Mouse (Mus musculus) neural tube, embryonic 14.5 days (tissue): ENCODE measurements around the gene Iqcn. TPM values are rescaled to one million over a fixed set of nuclear protein-coding genes. Genes with fewer than 3 reads are reported as not detected.

Experiments used
- ATAC-seq: fragments of 200-750 bp; cut with Nextera tagmentation; 2 replicates; pipeline ENCODE4 v1.8.0; 2017; ENCODE audit warnings: low read depth, mild to moderate bottlenecking, moderate TSS enrichment, moderate library complexity
- H3K27ac ChIP-seq: fragments of 300-500 bp; sonication (generic); 2 replicates; pipeline ENCODE4 v1.5.1; 2014; ENCODE audit warnings: low read depth, mild to moderate bottlenecking, control low read depth, low read length, moderate library complexity, mixed read lengths
- H3K27me3 ChIP-seq: fragments of 300-500 bp; sonication (generic); 2 replicates; pipeline ENCODE4 v1.6.1; 2014; ENCODE audit warnings: low read length; ENCODE audit not compliant: control insufficient read depth, insufficient read depth
- H3K36me3 ChIP-seq: fragments of 300-500 bp; sonication (generic); 2 replicates; pipeline ENCODE4 v1.6.1; 2014; ENCODE audit warnings: low read length, mixed read lengths; ENCODE audit not compliant: control insufficient read depth, insufficient read depth
- H3K4me1 ChIP-seq: fragments of 300-500 bp; sonication (generic); 2 replicates; pipeline ENCODE4 v1.6.1; 2014; ENCODE audit warnings: low read length; ENCODE audit not compliant: control insufficient read depth, insufficient read depth
- H3K4me2 ChIP-seq: fragments of 300-500 bp; sonication (generic); 2 replicates; pipeline ENCODE4 v1.6.1; 2014; ENCODE audit warnings: mild to moderate bottlenecking, low read depth, low read length, control low read depth
- H3K4me3 ChIP-seq: fragments of 300-500 bp; sonication (generic); 2 replicates; pipeline ENCODE4 v1.5.1; 2014; ENCODE audit warnings: low read depth, low read length, control low read depth, mixed read lengths
- H3K9ac ChIP-seq: fragments of 300-500 bp; sonication (generic); replicated peaks from 2 replicates; pipeline ENCODE4 v1.6.1; 2014; ENCODE audit warnings: low read depth, mild to moderate bottlenecking, control low read depth, low read length, mixed read lengths
- H3K9me3 ChIP-seq: fragments of 300-500 bp; sonication (generic); 2 replicates; pipeline ENCODE4 v1.6.1; 2016; ENCODE audit warnings: low read length; ENCODE audit not compliant: control insufficient read depth
- WGBS: fragments of 180-500 bp; shearing (Covaris S2); extraction: QIAGEN DNeasy Blood & Tissue Kit; methylation state at CpG from one replicate; pipeline ENCODE4 v1.1.7; 2014; 5-methylcytosine and 5-hydroxymethylcytosine counted together
- polyA plus RNA-seq: library from polyadenylated mRNA; unstranded; fragments of >200 nt; fragmentation: Nextera tagmentation; extraction: Ambion mirVana; gene quantifications from 2 replicates; pipeline ENCODE4 v1.2.1, GENCODE M21; 2014

The Iqcn gene
- polyA plus RNA-seq, 1 experiment from 2014 or later, result not detected

DNA sequence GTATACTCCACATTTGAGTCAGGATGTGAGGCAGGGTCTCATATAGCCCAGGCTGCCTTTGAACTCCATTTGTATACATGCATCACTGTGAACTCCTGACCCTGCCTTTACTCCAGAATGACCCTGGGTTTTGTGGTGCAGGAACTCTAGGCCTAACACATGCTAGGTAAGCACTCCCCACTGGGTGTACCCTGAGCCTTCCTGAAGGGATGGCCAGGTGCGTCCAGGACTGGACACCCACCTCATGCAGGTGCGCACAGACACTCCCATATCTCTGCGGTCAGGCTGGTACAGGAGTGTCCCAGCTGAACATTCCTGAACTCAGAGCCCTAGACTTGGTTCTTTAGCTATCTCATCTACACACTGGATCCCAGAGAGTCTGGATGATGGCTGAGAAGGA, 29.1 kb upstream of the Iqcn start:
- Histone ChIP-seq H3K4me3 (peak overlapping the region; percentile 53), H3K27ac (peak overlapping the region; percentile 97), H3K36me3 (peaks cover 4% of the 10 kb centered on the region; the same call in 1 of the 2 replicates), H3K4me1 (peaks cover 15% of the 10 kb centered on the region), H3K9ac (peak overlapping the region; percentile 76), H3K4me2 (peak overlapping the region; percentile 89), H3K27me3 (no peaks in the 10 kb centered on the region), H3K9me3 (no peaks in the 10 kb centered on the region)
- 88% methylated on average over 3 of the region's 3 CpGs for WGBS
- peak; percentile 1; the same call in 1 of the 2 replicates for ATAC-seq

DNA sequence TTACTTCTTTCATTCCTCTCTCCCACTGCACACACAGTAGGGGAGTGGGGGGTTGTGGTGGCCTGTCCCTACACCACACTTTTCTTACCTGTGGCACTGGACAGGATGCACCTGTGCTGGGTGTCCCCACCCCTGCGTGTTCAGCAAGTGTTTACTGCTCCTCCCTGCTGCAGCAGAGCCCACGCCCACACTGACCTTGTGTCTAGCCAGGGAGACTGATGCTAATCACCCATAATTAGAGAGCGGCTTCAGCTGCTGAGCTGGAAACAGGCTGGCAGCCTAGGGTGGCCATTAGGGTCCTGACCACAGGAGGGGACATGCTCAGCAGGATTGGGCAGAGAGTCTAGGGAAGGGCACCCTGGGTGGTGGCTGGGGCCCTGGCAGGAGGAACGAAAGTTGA, 28.5 kb upstream of the Iqcn start:
- 0 out of 2 replicates have a peak overlapping the region, but pooled peaks have one; percentile 21 for H3K9ac ChIP-seq
- WGBS, result 83% methylated on average over 4 of the region's 4 CpGs

DNA sequence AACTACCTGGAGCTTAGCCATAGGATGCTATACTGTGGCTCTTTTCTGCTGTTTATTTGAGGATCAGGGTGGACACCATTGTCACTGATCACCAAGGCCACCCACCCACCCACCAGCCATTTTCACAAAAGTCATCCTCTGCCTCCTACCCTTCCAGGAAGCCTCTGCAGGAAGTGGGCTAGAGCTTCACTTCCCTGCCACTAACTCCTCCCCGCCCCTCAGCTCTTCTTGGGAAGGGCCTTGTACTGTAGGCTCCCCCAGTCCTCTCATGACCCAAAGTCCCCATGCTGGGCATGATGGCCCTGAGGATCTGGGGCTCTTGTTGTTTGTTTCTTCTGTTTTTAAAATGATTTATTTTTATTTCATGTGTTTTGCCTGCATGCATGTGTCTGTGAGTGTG, 27.9 kb upstream of the Iqcn start:
- no peaks in the 10 kb centered on the region for H3K9me3 ChIP-seq
- no peak overlapping the region for H3K9ac ChIP-seq
- no peak overlapping the region for H3K4me3 ChIP-seq
- H3K4me1 ChIP-seq, result peaks cover 15% of the 10 kb centered on the region
- peaks cover 4% of the 10 kb centered on the region; the same call in 1 of the 2 replicates for H3K36me3 ChIP-seq
- 92% methylated on average over 1 of the region's 1 CpGs for WGBS
- no peaks in the 10 kb centered on the region for H3K27me3 ChIP-seq
- H3K4me2 ChIP-seq, result no peak overlapping the region
- ATAC-seq, result no peak
- no peak overlapping the region for H3K27ac ChIP-seq

More for the DNA sequence above, 28.5 kb upstream of the Iqcn start:
- Histone ChIP-seq H3K27me3 (no peaks in the 10 kb centered on the region), H3K4me3 (no peak overlapping the region; the same call in 1 of the 2 replicates), H3K9me3 (no peaks in the 10 kb centered on the region), H3K27ac (no peak overlapping the region), H3K4me1 (peaks cover 15% of the 10 kb centered on the region), H3K4me2 (no peak overlapping the region; the same call in 1 of the 2 replicates), H3K36me3 (peaks cover 4% of the 10 kb centered on the region; the same call in 1 of the 2 replicates)
- ATAC-seq, result no peak

DNA sequence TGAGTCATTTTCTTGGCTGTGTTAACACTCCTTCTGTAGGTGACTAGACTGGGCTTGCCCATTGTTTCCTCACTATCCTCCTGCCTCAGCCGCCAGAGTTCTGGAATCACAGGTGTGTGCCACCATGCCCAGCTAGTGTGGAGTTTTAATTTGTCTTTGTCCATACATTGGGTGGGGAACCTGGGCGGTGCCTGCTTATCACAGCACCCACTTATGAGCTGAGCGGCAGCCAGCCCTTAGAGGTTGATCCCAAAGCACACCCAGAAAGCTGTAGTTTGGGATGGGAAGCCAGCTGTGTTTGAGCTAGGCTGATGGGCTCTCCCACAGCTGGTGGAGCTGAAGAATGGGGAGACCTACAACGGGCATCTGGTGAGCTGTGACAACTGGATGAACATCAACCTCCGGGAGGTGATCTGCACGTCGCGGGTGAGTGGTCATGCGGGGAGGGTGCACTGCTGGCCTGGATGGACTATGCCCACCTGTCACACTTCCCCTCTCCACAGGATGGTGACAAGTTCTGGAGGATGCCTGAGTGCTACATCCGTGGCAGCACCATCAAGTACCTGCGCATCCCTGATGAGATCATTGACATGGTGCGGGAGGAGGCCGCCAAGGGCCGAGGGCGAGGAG, 25.7 kb upstream of the Iqcn start:
- Histone ChIP-seq H3K36me3 (peaks cover 4% of the 10 kb centered on the region; the same call in 1 of the 2 replicates), H3K9ac (no peak overlapping the region), H3K9me3 (no peaks in the 10 kb centered on the region), H3K4me2 (no peak overlapping the region), H3K4me1 (peaks cover 13% of the 10 kb centered on the region), H3K27me3 (no peaks in the 10 kb centered on the region), H3K4me3 (no peak overlapping the region), H3K27ac (no peak overlapping the region)
- no peak for ATAC-seq
- WGBS, result 95% methylated on average over 15 of the region's 15 CpGs

DNA sequence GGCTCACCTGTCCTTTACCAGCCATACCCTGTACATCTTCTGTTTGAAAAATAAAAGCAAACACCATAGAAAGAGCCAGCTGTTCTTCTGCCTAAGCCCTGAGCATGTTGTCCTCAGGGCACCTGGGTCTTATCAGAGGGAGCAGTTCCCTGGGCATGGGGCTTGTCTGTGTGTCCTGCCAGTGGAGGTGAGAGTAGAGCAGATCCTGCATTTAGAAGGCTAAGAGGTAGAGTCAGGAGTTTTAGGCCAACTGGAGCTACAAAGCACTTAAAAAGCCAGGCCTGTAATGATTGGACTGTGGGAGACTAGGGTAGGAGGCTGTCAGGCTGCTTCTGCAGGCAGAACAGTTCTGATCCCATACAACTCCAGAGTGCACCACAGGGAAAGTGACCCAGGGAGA, 24.6 kb upstream of the Iqcn start:
- no peak for ATAC-seq
- Histone ChIP-seq H3K9me3 (no peaks in the 10 kb centered on the region), H3K9ac (no peak overlapping the region)

DNA sequence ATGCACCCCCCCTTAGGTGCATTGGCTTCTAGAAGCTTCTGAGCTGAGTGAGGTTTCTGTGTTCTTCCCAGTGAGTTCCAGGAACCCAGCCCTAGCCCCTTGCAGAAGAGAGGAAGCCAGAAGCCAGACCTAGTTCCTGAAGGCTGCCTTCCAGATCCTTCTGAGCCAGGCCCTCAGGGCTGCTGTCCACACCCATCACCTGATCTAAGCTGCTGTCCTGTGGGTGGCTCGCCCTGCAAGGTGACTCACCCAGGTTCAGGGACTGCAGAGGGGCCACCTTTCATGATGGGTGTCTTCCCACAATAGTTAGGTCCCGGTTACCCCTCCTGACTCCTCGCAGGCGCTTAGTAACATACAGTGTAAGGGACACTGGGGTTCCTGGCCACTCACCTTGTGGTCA, 23.9 kb upstream of the Iqcn start:
- H3K4me1 ChIP-seq, result peaks cover 7% of the 10 kb centered on the region
- no peaks in the 10 kb centered on the region for H3K9me3 ChIP-seq
- no peak overlapping the region for H3K4me2 ChIP-seq
- no peak overlapping the region for H3K9ac ChIP-seq
- ATAC-seq, result no peak
- H3K36me3 ChIP-seq, result peaks cover 4% of the 10 kb centered on the region; the same call in 1 of the 2 replicates
- H3K27me3 ChIP-seq, result no peaks in the 10 kb centered on the region
- H3K27ac ChIP-seq, result no peak overlapping the region
- H3K4me3 ChIP-seq, result no peak overlapping the region
- WGBS, result 93% methylated on average over 4 of the region's 4 CpGs

More for the DNA sequence above, 24.6 kb upstream of the Iqcn start:
- no peaks in the 10 kb centered on the region for H3K27me3 ChIP-seq
- peaks cover 11% of the 10 kb centered on the region for H3K4me1 ChIP-seq
- no peak overlapping the region for H3K4me2 ChIP-seq
- H3K27ac ChIP-seq, result no peak overlapping the region
- H3K36me3 ChIP-seq, result peaks cover 4% of the 10 kb centered on the region; the same call in 1 of the 2 replicates
- H3K4me3 ChIP-seq, result no peak overlapping the region

DNA sequence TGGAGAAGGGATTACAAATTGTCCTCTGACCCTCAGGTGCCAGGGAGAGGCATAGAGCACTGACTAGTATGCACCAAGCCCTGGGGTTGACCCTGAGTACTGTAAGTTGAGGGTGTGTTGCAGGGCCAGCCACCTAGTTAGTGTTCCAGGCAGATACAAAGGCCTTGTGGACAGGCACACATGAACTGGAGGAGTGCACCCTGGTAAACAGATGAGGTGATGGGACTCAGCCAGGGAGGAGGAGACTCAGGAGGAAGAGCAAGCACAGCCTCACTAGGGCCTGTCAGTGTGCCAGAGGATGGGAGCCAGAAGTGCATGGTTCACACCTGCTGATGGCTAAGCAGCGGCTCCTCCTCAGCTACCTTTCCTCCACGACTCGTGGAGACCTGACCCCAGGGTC, 23.2 kb upstream of the Iqcn start:
- Histone ChIP-seq H3K36me3 (peaks cover 4% of the 10 kb centered on the region; the same call in 1 of the 2 replicates), H3K9ac (no peak overlapping the region), H3K4me1 (peaks cover 5% of the 10 kb centered on the region; the same call in 1 of the 2 replicates), H3K4me3 (no peak overlapping the region), H3K4me2 (no peak overlapping the region), H3K27me3 (no peaks in the 10 kb centered on the region), H3K9me3 (no peaks in the 10 kb centered on the region), H3K27ac (no peak overlapping the region)
- 86% methylated on average over 3 of the region's 3 CpGs for WGBS
- no peak for ATAC-seq

DNA sequence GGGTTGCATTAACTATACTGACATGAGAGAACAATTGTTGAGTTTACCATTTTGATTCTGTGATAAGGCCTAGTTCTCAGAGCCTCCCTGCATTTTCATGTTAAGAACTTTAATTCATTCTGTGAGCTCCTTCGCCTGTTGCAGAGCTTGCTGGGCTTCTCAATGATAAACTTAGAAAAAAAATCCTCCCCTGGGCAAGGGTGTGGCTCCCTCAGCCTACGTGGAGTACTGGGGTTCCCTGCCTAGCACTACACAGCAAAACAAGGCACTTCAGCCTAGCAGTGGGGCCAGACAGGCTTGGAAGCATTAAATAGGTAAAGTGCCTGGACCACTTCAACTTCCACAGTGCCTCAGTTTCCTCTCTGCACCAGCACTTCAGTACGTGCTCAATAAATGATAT, 21.8 kb upstream of the Iqcn start:
- 83% methylated on average over 3 of the region's 3 CpGs for WGBS
- no peaks in the 10 kb centered on the region for H3K9me3 ChIP-seq
- peaks cover 4% of the 10 kb centered on the region; the same call in 1 of the 2 replicates for H3K36me3 ChIP-seq
- no peak overlapping the region for H3K4me3 ChIP-seq
- H3K4me2 ChIP-seq, result no peak overlapping the region
- peaks cover 5% of the 10 kb centered on the region; the same call in 1 of the 2 replicates for H3K4me1 ChIP-seq
- no peak overlapping the region for H3K27ac ChIP-seq
- H3K9ac ChIP-seq, result no peak overlapping the region
- no peaks in the 10 kb centered on the region for H3K27me3 ChIP-seq
- no peak for ATAC-seq

DNA sequence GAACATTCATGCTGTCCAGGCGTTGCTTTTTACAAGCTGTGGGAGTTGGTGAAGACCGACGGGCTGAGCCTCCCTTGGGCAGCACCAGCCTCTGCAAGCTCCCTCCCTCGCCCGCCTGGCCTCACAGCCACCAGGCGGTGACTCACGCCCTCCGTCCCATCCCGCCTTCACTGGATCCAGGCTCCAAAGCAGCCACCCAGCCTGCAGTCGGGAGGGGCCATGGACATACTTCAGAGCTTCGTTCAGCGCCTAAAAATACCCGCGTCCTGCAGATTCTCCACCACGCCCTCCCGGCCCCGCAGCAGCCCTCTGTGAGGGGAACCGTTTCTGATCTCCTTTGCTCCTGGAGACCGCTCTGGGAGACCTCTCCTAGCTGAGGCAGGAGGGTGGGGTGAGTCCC, 21.1 kb upstream of the Iqcn start:
- no peak overlapping the region for H3K9ac ChIP-seq
- no peak overlapping the region for H3K27ac ChIP-seq
- H3K4me1 ChIP-seq, result peaks cover 5% of the 10 kb centered on the region; the same call in 1 of the 2 replicates
- WGBS, result 7% methylated on average over 19 of the region's 19 CpGs
- H3K9me3 ChIP-seq, result no peaks in the 10 kb centered on the region
- no peak for ATAC-seq
- no peak overlapping the region for H3K4me3 ChIP-seq
- H3K36me3 ChIP-seq, result peaks cover 4% of the 10 kb centered on the region; the same call in 1 of the 2 replicates
- H3K27me3 ChIP-seq, result no peaks in the 10 kb centered on the region
- H3K4me2 ChIP-seq, result no peak overlapping the region
